Mouse (Mus musculus): ENCODE measurements around the gene Tpbgl. TPM values are rescaled to one million over a fixed set of nuclear protein-coding genes. Genes with fewer than 3 reads are reported as not detected.

The Tpbgl gene
- polyA plus RNA-seq (2017; shearing (Covaris generic)): 1.7 TPM

DNA sequence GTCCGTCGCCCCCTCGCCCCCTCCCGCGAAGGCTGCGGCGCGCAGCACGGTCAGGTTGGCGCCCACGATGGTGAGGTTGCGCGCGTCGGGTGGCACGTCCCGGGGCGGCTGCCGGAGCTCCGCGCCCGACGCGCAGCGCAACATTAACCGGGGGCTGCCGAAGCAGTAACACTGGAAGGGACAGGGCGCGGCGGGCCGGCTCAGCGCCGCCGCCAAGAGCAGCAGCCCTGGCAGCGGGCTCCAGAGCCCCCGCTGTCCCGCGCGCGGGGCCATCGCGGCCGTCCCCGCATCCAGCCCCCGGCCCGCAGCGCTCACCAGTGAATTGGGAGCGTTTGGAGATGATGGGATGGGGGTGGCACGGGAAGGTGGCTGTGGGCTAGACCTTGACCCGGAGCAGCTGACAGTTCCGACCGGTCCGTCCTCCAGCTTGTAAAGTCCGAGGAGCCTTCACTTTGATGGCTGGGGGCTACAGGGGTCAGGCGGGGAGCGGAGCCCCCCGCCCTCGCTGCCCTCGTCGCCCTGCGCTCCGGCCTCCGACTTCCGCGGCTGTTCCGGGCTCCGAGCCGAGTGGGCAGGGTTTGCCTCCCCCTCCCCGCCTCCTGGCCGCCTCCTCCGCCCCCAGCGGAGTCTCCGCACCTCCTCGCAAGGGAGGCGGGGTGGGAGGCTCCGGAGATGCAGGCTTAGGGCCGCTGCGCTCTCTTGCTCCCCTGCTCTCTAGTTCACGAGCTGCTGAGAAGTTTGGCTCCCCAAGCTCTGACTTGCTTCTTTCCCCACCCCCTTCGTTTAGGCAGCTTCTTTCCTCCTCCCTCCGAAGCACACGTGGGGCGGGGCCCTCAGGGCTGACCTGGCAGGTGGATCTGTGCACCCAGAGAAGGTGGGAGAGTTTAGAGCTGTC is at the start of gene Tpbgl:
Gene Tpbgl, minus strand, starts transcription at position 728 of the 895 bp plus-strand sequence.

Other genes with a start within 250 kb of the Tpbgl start
- 17.5 TPM for gene Gdpd5, start 245.7 kb downstream of the Tpbgl start, polyA plus RNA-seq (2017; shearing (Covaris generic))
- 4.3 TPM for gene Klhl35, start 161.1 kb downstream of the Tpbgl start, polyA plus RNA-seq (2017; shearing (Covaris generic))
- gene Rps3, start 143.4 kb downstream of the Tpbgl start, polyA plus RNA-seq (2017; shearing (Covaris generic)): 1,250 TPM
- gene Arrb1, start 91.6 kb downstream of the Tpbgl start, polyA plus RNA-seq (2017; shearing (Covaris generic)): 21.7 TPM
- gene Slco2b1, start 84.2 kb upstream of the Tpbgl start, polyA plus RNA-seq (2017; shearing (Covaris generic)): 0.34 TPM
- not detected for gene Olfr520, start 103.2 kb upstream of the Tpbgl start, polyA plus RNA-seq (2017; shearing (Covaris generic))
- not detected for gene Olfr521, start 136.4 kb upstream of the Tpbgl start, polyA plus RNA-seq (2017; shearing (Covaris generic))
- gene Neu3, start 201.3 kb upstream of the Tpbgl start, polyA plus RNA-seq (2017; shearing (Covaris generic)): 19.9 TPM
- 0.17 TPM for gene Xrra1, start 232.0 kb upstream of the Tpbgl start, polyA plus RNA-seq (2017; shearing (Covaris generic))
- 453 TPM for gene Spcs2, start 236.4 kb upstream of the Tpbgl start, polyA plus RNA-seq (2017; shearing (Covaris generic))

Data from CD4-positive, CD25-positive, alpha-beta regulatory T cell (primary cell).